Mouse (Mus musculus): ENCODE results near the gene Prkn.

GRCm38 (mm10) chr17:11156119-11156518 lies 315.9 kb downstream of the Prkn start:
- TF ChIP-seq CTCF (IDR thresholded peaks at IDR 0.05; ENCODE audit: insufficient read depth, low read length) (no peak), POLR2A (IDR thresholded peaks at IDR 0.05; ENCODE audit: borderline replicate concordance, extremely low read depth, low read depth, low read length) (no peak)

Measured in lung, adult 2 months (tissue).